Mouse (Mus musculus) E14TG2a.4 (cell line): Measurements from ENCODE around the gene Glyctk.

Experiments used
- CTCF ChIP-seq: conservative IDR thresholded peaks from 2 replicates; pipeline ENCODE4 v1.5.1; 2014; ENCODE audit warnings: low read length
- POU5F1 ChIP-seq: IDR thresholded peaks from 2 replicates; pipeline ENCODE4 v1.6.1; 2014; ENCODE audit warnings: low read length, borderline replicate concordance

GRCm38 (mm10) chr9:106195693-106196092, 37.8 kb upstream of the Glyctk start:
- TF ChIP-seq POU5F1 = no peak
- no peak for TF ChIP-seq CTCF
